Mouse (Mus musculus) cortical plate, adult 2 months (tissue): ENCODE data around the gene Il17re. TPM values are rescaled to one million over a fixed set of nuclear protein-coding genes. Genes with fewer than 3 reads are reported as not detected.
A peak's percentile ranks its signal among the peaks of the same experiment; 100 is the strongest.

Experiments
- H3K27ac ChIP-seq: fragments of 200-500 bp; 2 replicates; pipeline ENCODE4 v1.5.1; 2012; ENCODE audit warnings: low read length, control low read depth, inconsistent platforms; ENCODE audit not compliant: insufficient read depth
- H3K4me1 ChIP-seq: fragments of 200-500 bp; 2 replicates; pipeline ENCODE4 v1.6.1; 2011; ENCODE audit warnings: low read length; ENCODE audit not compliant: control insufficient read depth, insufficient read depth
- H3K4me3 ChIP-seq: fragments of 200-500 bp; 2 replicates; pipeline ENCODE4 v1.5.1; 2011; ENCODE audit warnings: mild to moderate bottlenecking, low read length, control low read depth; ENCODE audit not compliant: insufficient read depth
- CTCF ChIP-seq: fragments of 200-500 bp; IDR thresholded peaks from 2 replicates; pipeline ENCODE4 v1.5.1; 2011; ENCODE audit warnings: mild to moderate bottlenecking, control low read depth, low read length; ENCODE audit not compliant: insufficient read depth; ENCODE audit errors: extremely low read depth
- POLR2A ChIP-seq: fragments of 200-500 bp; IDR thresholded peaks from 2 replicates; pipeline ENCODE4 v1.6.1; 2011; ENCODE audit warnings: mild to moderate bottlenecking, low read length, control low read depth; ENCODE audit not compliant: insufficient read depth; ENCODE audit errors: extremely low read depth
- polyA plus RNA-seq: library from polyadenylated mRNA; depleted of rRNA; stranded (reverse); fragments of >200 nt; gene quantifications from 2 replicates; pipeline ENCODE4 v1.2.3, GENCODE M21; 2012; rRNA removed

The Il17re gene
- polyA plus RNA-seq, 1 experiment: 0.75 TPM

GRCm38 (mm10) chr6:113501388-113502084 lies 43.3 kb downstream of the Il17re start, which contains the start of gene Prrt3:
Prrt3 (minus strand) TSS chr6:113501931.
- Histone ChIP-seq H3K4me1 (no peaks in the 10 kb centered on the region), H3K27ac (peak within 1 kb of the TSS; percentile 67), H3K4me3 (peak within 1 kb of the TSS; percentile 77)
- TF ChIP-seq POLR2A: peak; percentile 79; the same call in 1 of the 2 replicates
- TF ChIP-seq CTCF: no peak

- Histone ChIP-seq H3K4me1 (no peaks in the 10 kb centered on the region), H3K27ac (no peak overlapping the region), H3K4me3 (no peak overlapping the region)
- no peak for TF ChIP-seq POLR2A
- TF ChIP-seq CTCF: no peak
These were observed 44.5 kb downstream of the Il17re start for GRCm38 (mm10) chr6:113502801-113503200.

- Histone ChIP-seq H3K27ac (no peak overlapping the region), H3K4me1 (no peaks in the 10 kb centered on the region), H3K4me3 (no peak overlapping the region)
- TF ChIP-seq POLR2A (no peak), CTCF (no peak)
These were observed 47.4 kb downstream of the Il17re start for GRCm38 (mm10) chr6:113505689-113506088.

- Histone ChIP-seq H3K27ac (no peak overlapping the region), H3K4me1 (no peaks in the 10 kb centered on the region), H3K4me3 (no peak overlapping the region)
- TF ChIP-seq CTCF: no peak
- TF ChIP-seq POLR2A: no peak
These were observed 48.8 kb downstream of the Il17re start for GRCm38 (mm10) chr6:113507130-113507529.

- H3K27ac ChIP-seq: no peak overlapping the region
- TF ChIP-seq POLR2A (no peak), CTCF (no peak)
- H3K4me3 ChIP-seq: no peak overlapping the region
- H3K4me1 ChIP-seq: no peaks in the 10 kb centered on the region
These were observed 50.1 kb downstream of the Il17re start for GRCm38 (mm10) chr6:113508272-113508946.

- Histone ChIP-seq H3K4me1 (no peaks in the 10 kb centered on the region), H3K27ac (no peak overlapping the region), H3K4me3 (no peak overlapping the region)
- TF ChIP-seq CTCF (no peak), POLR2A (no peak)
These were observed 50.6 kb downstream of the Il17re start for GRCm38 (mm10) chr6:113508947-113509280.

GRCm38 (mm10) chr6:113513944-113514343 lies 55.7 kb downstream of the Il17re start:
- H3K4me3 ChIP-seq: no peak overlapping the region
- H3K4me1 ChIP-seq: no peaks in the 10 kb centered on the region
- H3K27ac ChIP-seq: no peak overlapping the region
- no peak for TF ChIP-seq CTCF
- no peak for TF ChIP-seq POLR2A

- no peak overlapping the region for H3K4me3 ChIP-seq
- no peaks in the 10 kb centered on the region for H3K4me1 ChIP-seq
- H3K27ac ChIP-seq: no peak overlapping the region
- no peak for TF ChIP-seq POLR2A
- TF ChIP-seq CTCF: no peak
These were observed 56.3 kb downstream of the Il17re start for GRCm38 (mm10) chr6:113514600-113514999.

GRCm38 (mm10) chr6:113517434-113518080 lies 59.3 kb downstream of the Il17re start:
- Histone ChIP-seq H3K4me1 (no peaks in the 10 kb centered on the region), H3K4me3 (no peak overlapping the region), H3K27ac (no peak overlapping the region)
- TF ChIP-seq CTCF: no peak
- no peak for TF ChIP-seq POLR2A

Other genes with a start within 250 kb of the Il17re start
- 22.0 and 23.2 TPM in 2 replicates for gene Mtmr14, start 220.6 kb upstream of the Il17re start, polyA plus RNA-seq
- gene Cpne9, start 176.2 kb upstream of the Il17re start, polyA plus RNA-seq: 136 and 163 TPM in 2 replicates
- gene Brpf1, start 151.3 kb upstream of the Il17re start, polyA plus RNA-seq: 24.2 and 26.6 TPM in 2 replicates
- gene Ogg1, start 131.5 kb upstream of the Il17re start, polyA plus RNA-seq: 13.7 and 14.3 TPM in 2 replicates
- 119 and 123 TPM in 2 replicates for gene Camk1, start 114.5 kb upstream of the Il17re start, polyA plus RNA-seq
- gene Tada3, start 80.6 kb upstream of the Il17re start, polyA plus RNA-seq: 57.1 and 57.3 TPM in 2 replicates
- 156 and 177 TPM in 2 replicates for gene Arpc4, start 80.4 kb upstream of the Il17re start, polyA plus RNA-seq
- gene Ttll3, start 69.2 kb upstream of the Il17re start, polyA plus RNA-seq: 22.4 and 26.0 TPM in 2 replicates
- gene Rpusd3, start 39.1 kb upstream of the Il17re start, polyA plus RNA-seq: 37.0 and 38.6 TPM in 2 replicates
- gene Cidec, start 22.7 kb upstream of the Il17re start, polyA plus RNA-seq: not detected in 2 replicates
- gene Jagn1, start 15.9 kb upstream of the Il17re start, polyA plus RNA-seq: 51.8 and 54.0 TPM in 2 replicates
- gene Il17rc, start 12.9 kb downstream of the Il17re start, polyA plus RNA-seq: 6.9 and 7.3 TPM in 2 replicates
- gene Creld1, start 24.8 kb downstream of the Il17re start, polyA plus RNA-seq: 60.2 and 62.8 TPM in 2 replicates
- 46.2 and 46.3 TPM in 2 replicates for gene Prrt3, start 43.4 kb downstream of the Il17re start, polyA plus RNA-seq
- gene Emc3, start 73.2 kb downstream of the Il17re start, polyA plus RNA-seq: 90.0 and 95.2 TPM in 2 replicates
- gene Fancd2, start 73.2 kb downstream of the Il17re start, polyA plus RNA-seq: 4.2 and 4.3 TPM in 2 replicates
- 0.19 and 0.21 TPM in 2 replicates for gene Fancd2os, start 142.2 kb downstream of the Il17re start, polyA plus RNA-seq
- 425 and 442 TPM in 2 replicates for gene Brk1, start 146.3 kb downstream of the Il17re start, polyA plus RNA-seq
- gene Vhl, start 165.5 kb downstream of the Il17re start, polyA plus RNA-seq: 55.1 and 67.8 TPM in 2 replicates
- gene Irak2, start 180.0 kb downstream of the Il17re start, polyA plus RNA-seq: 23.7 and 24.7 TPM in 2 replicates
- 28.4 and 28.8 TPM in 2 replicates for gene Tatdn2, start 238.6 kb downstream of the Il17re start, polyA plus RNA-seq